Mouse (Mus musculus): Measurements from ENCODE around the gene Itgbl1.
"Not testable (repeated sequence)": the region's sequence is repeated elsewhere in the genome, so short reads cannot be mapped to it uniquely, and the experiment has no call there.

Gene Itgbl1

DNA sequence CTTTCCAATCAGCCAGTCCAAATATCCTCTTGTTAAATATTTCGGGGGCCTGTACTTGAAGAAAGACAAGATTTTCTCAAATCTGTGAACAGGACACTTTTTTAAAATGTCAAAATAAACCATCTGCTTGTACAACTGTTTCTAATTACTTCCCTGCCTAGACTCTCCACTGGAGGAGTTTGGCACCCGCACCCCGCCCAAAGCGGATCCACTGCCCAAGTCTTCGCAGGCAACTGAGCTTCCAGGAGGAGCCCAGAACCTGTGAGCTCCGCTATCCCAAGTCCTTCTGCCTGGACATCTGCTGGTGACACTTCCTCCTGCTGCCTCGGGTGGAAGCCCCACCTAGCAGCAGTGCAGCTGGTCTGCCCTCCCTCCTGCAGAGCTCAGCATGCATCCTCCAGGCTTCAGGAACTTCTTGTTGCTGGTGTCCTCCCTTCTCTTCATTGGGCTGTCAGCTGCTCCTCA lies at the start of gene Itgbl1:
Gene Itgbl1 (plus strand): TSS at position 51 of the 465 bp plus-strand sequence.
- in situ Hi-C loops (cut with MboI; ENCODE audit: low sequenced_read_pairs) = no loop called here

GRCm38 (mm10) chr14:123622969-123623368 lies 36.8 kb upstream of the Itgbl1 start:
- in situ Hi-C loops (cut with MboI; ENCODE audit: low sequenced_read_pairs) = no loop called here

- in situ Hi-C loops (cut with MboI; ENCODE audit: low sequenced_read_pairs) = no loop called here
These were observed 33.1 kb upstream of the Itgbl1 start, which contains the start of gene Nalcn for GRCm38 (mm10) chr14:123626501-123627179. Nalcn (minus strand) TSS chr14:123627144.

DNA sequence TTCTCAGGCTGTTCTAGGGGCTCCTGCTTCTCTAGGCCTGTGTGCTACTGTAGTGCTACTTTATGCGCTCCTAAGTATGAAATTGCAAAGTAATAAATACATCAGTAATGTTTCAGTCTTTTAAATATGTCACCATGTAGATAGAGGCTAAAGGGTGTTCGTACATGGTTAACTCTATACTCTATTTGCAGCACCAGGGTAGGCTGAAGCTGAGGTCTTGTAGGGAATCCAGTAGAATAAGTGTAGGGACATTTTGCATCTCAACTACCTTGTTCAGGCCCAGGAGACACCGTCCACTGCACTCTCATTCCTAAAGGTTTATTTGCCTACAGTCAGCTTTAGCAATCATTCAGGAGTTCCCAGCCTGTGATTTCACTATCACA lies 32.6 kb upstream of the Itgbl1 start:
- in situ Hi-C loops (cut with MboI; ENCODE audit: low sequenced_read_pairs) = no loop called here

- in situ Hi-C loops (cut with MboI; ENCODE audit: low sequenced_read_pairs) = no loop called here
These were observed 1.3 kb downstream of the Itgbl1 start for GRCm38 (mm10) chr14:123661091-123661491.

- in situ Hi-C loops (cut with MboI; ENCODE audit: low sequenced_read_pairs) = no loop called here
These were observed 2.6 kb downstream of the Itgbl1 start for GRCm38 (mm10) chr14:123662386-123662785.

GRCm38 (mm10) chr14:123663206-123663605 lies 3.4 kb downstream of the Itgbl1 start:
- in situ Hi-C loops (cut with MboI; ENCODE audit: low sequenced_read_pairs) = no loop called here

- in situ Hi-C loops (cut with MboI; ENCODE audit: low sequenced_read_pairs) = no loop called here
These were observed 4.7 kb downstream of the Itgbl1 start for GRCm38 (mm10) chr14:123664451-123664850.

- in situ Hi-C loops (cut with MboI; ENCODE audit: low sequenced_read_pairs) = not testable (repeated sequence)
These were observed 11.3 kb downstream of the Itgbl1 start for GRCm38 (mm10) chr14:123671076-123671475.

DNA sequence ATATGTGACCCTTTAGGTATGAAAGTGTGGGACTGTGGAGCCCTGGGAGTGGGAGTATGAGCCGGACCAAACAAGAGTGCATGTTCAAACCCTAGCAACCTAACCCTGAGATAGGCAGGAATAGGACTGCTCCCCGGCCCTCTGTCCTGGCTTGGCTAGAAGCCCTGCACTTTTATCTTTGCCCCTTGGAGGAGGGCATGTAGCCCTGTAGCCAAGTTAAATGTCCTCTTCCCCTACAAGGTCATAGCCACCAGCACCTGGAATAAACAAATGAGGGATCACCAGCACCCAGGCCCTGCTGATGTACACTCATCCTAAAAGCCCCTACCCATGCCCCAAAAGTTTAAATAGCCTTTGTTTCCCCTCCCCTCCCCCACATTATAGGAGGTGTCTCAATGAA lies 18.3 kb downstream of the Itgbl1 start:
- in situ Hi-C loops (cut with MboI; ENCODE audit: low sequenced_read_pairs) = no loop called here

DNA sequence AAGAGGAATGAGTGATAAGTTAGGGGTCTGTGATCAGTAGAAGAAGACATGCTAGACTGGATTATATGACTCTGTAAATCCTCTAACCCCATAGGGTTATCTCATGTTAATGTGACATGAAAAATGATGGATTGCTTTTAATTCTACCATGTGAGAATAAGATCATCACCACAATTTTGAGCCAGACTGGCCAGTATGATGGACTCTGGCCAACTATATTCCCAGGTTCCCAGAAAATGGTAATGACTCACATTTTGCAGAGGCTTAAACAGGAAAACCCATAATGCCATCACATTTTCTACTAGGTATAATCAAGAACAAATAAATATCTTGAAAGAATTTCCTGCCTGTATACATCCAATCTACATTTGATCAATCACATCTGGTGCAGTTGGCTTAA lies 55.0 kb downstream of the Itgbl1 start:
- in situ Hi-C loops (cut with MboI; ENCODE audit: low sequenced_read_pairs) = no loop called here

DNA sequence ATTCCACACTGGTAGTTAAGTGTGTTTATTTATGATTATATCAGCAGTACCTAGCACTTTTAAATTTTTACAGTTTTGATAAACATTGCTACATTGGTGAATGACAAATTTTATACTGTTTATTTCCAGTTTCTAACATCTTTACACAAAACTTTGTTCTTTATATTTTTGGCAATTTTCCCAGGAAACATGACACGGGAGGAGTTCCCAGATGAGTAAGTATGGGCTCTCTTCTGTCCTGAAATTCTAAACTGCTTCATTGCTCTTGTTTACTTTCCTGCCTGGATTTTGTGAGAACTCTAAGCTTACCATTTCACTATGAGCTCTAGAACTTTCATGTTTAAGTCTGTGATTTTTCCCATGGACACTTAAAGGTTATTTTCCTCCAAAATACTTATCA lies 82.3 kb downstream of the Itgbl1 start:
- in situ Hi-C loops (cut with MboI; ENCODE audit: low sequenced_read_pairs) = no loop called here

GRCm38 (mm10) chr14:123751017-123751416 lies 91.2 kb downstream of the Itgbl1 start:
- in situ Hi-C loops (cut with MboI; ENCODE audit: low sequenced_read_pairs) = loop anchor here (25.0 kb wide), 1 partner anchor 411 kb away; no protein-coding TSS in a partner anchor

DNA sequence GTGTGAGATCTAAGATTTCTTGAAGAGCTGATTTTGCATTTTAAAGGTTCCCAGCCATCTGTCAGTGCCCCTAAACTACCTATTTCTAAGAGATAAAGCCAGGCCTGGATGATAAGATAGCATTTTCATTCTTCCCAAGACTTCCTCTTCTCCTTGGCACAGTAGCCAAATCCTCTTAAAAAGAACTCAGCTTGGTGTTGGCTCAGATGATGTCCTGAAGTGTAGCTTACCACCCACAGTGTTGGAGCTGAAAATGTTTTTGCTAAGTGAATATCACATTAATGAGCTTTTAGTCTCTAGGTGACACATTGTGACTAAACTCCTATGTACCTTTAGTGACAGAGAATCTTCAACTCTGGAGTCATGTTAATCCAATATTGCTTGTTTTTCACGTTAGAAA lies 99.8 kb downstream of the Itgbl1 start:
- in situ Hi-C loops (cut with MboI; ENCODE audit: low sequenced_read_pairs) = loop anchor here (25.0 kb wide), 1 partner anchor 403 kb away; no protein-coding TSS in a partner anchor

DNA sequence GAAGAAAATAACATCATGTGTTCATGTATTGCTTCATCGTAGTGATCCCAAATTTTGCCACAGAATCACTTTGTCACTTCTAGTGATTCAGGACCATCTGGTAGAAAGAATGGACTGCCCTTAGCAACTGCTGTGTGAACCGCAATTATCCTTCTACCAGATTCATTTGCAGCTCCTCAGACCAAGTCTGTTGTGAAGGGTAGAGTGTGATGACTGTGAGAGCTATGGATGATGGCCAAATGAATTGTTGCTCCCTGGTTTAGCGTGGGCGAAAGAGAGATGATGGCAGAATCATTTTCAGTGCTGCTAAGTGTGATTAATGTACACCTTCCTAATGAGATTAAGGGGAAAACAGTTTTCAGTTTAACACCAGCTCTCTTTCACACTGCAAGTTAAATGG lies 100.3 kb downstream of the Itgbl1 start:
- in situ Hi-C loops (cut with MboI; ENCODE audit: low sequenced_read_pairs) = loop anchor here (25.0 kb wide), 1 partner anchor 402 kb away; no protein-coding TSS in a partner anchor

GRCm38 (mm10) chr14:123801744-123802143 lies 142.0 kb downstream of the Itgbl1 start:
- in situ Hi-C loops (cut with MboI; ENCODE audit: low sequenced_read_pairs) = no loop called here

GRCm38 (mm10) chr14:123837662-123838061 lies 177.9 kb downstream of the Itgbl1 start:
- in situ Hi-C loops (cut with MboI; ENCODE audit: low sequenced_read_pairs) = no loop called here

GRCm38 (mm10) chr14:123843675-123844425 lies 184.1 kb downstream of the Itgbl1 start:
- in situ Hi-C loops (cut with MboI; ENCODE audit: low sequenced_read_pairs) = no loop called here

DNA sequence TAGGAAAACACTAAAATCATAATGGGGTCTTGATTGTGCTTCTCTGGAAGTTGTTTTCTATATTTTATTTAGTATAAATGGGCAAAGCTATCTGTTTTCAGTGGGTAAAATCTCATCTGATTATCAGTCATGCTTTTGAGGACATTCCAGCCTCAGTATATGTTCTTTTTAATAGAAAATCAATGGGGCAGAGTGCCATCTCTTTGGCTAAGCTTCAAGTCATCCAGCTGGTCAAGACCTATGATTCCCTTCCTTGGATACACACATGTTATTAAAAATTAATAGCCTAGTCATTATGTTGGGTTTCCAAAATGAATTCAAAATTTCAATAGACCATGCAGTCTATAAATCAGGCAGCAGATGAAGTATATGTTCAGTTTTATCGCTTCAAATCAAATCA lies 204.8 kb downstream of the Itgbl1 start:
- in situ Hi-C loops (cut with MboI; ENCODE audit: low sequenced_read_pairs) = no loop called here

DNA sequence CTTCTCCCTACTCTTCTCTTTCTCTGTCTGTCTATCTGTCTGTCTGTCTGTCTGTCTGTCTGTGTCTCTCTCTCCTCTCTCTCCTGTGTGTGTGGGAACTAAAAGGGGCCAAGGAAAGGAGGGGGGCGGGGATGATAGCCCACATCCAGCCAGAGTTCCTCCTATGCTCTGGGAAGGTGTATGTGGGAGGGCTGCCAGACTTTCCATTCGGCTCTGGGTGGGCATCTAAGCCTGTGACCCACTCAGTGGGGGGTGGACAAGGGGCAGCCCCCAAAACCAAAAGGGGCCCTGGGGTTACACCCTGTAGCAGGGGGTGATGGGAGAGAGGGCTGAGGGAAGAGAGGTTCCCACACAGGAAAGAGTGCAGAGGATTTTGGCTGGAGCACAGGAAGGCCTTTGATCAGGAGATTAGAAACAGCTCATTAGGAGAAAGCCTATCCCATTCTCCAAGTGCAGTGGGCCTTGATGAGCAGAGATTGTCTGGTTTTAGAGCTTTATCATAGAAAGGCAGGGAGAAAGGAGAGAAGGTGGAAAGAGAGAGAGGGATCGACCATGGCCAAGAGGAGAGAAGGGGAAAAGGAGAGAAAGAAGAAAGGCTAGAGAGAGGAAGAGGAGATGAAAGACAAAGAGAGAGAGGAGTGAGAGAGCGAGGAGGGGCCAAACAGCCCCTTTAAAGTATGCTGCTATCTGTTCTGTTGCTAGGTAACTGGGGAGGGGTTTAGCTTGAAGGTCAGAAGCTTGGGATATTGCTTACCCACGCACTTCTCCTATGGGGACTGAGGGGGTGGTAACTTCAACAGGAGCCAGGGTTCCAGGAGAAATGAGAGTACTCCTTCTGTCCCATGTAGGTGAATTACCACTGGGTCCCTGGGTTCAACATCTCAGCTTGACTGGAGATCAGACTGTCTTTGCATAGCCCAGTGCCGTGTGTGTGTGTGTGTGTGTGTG lies 206.3 kb downstream of the Itgbl1 start:
- in situ Hi-C loops (cut with MboI; ENCODE audit: low sequenced_read_pairs) = no loop called here

GRCm38 (mm10) chr14:123927903-123928302 lies 268.1 kb downstream of the Itgbl1 start:
- in situ Hi-C loops (cut with MboI; ENCODE audit: low sequenced_read_pairs) = no loop called here

Data from CH12F3 (cell line).